Mouse (Mus musculus) kidney, embryonic 14.5 days (tissue): Measurements from ENCODE around the gene Trdmt1. TPM values are rescaled to one million over a fixed set of nuclear protein-coding genes. Genes with fewer than 3 reads are reported as not detected.

ENCODE experiments used
- ATAC-seq: fragments of 200-750 bp; cut with Nextera tagmentation; 2 replicates; pipeline ENCODE4 v1.8.0; 2017; ENCODE audit warnings: moderate number of reproducible peaks, mild to moderate bottlenecking, moderate TSS enrichment, moderate library complexity; ENCODE audit not compliant: low FRiP score, low TSS enrichment
- H3K27ac ChIP-seq: fragments of 300-500 bp; sonication (generic); 2 replicates; pipeline ENCODE4 v1.5.1; 2014; ENCODE audit warnings: low read depth, mild to moderate bottlenecking, low read length, moderate library complexity, mixed read lengths
- H3K27me3 ChIP-seq: fragments of 300-500 bp; sonication (generic); 2 replicates; pipeline ENCODE4 v1.6.1; 2014; ENCODE audit warnings: mild to moderate bottlenecking, low read length; ENCODE audit not compliant: control insufficient read depth, insufficient read depth
- H3K36me3 ChIP-seq: fragments of 300-500 bp; sonication (generic); 2 replicates; pipeline ENCODE4 v1.6.1; 2014; ENCODE audit warnings: low read length, mixed read lengths; ENCODE audit not compliant: control insufficient read depth, insufficient read depth
- H3K4me1 ChIP-seq: fragments of 300-500 bp; sonication (generic); 2 replicates; pipeline ENCODE4 v1.6.1; 2014; ENCODE audit warnings: low read length, mixed read lengths; ENCODE audit not compliant: control insufficient read depth, insufficient read depth
- H3K4me2 ChIP-seq: fragments of 300-500 bp; sonication (generic); replicated peaks from 2 replicates; pipeline ENCODE4 v1.6.1; 2014; ENCODE audit warnings: low read depth, mild to moderate bottlenecking, low read length
- H3K4me3 ChIP-seq: fragments of 300-500 bp; sonication (generic); 2 replicates; pipeline ENCODE4 v1.5.1; 2014; ENCODE audit warnings: mild to moderate bottlenecking, low read length
- H3K9ac ChIP-seq: fragments of 300-500 bp; sonication (generic); 2 replicates; pipeline ENCODE4 v1.6.1; 2014; ENCODE audit warnings: low read depth, mild to moderate bottlenecking, low read length, moderate library complexity
- H3K9me3 ChIP-seq: fragments of 300-500 bp; sonication (generic); 2 replicates; pipeline ENCODE4 v1.6.1; 2016; ENCODE audit warnings: low read length; ENCODE audit not compliant: control insufficient read depth
- WGBS: fragments of 180-500 bp; shearing (Covaris S2); extraction: QIAGEN DNeasy Blood & Tissue Kit; methylation state at CpG from one replicate; pipeline ENCODE4 v1.1.7; 2014; 5-methylcytosine and 5-hydroxymethylcytosine counted together
- polyA plus RNA-seq: library from polyadenylated mRNA; unstranded; fragments of >200 nt; fragmentation: Nextera tagmentation; extraction: Ambion mirVana; gene quantifications from 2 replicates; pipeline ENCODE4 v1.2.1, GENCODE M21; 2014

The Trdmt1 gene
- polyA plus RNA-seq, 1 experiment from 2014 or later, result 12.8 TPM

GRCm38 (mm10) chr2:13538704-13539377 lies 5.6 kb downstream of the Trdmt1 start:
- no peak for ATAC-seq
- Histone ChIP-seq H3K36me3 (no peaks in the 10 kb centered on the region), H3K4me3 (no peak overlapping the region), H3K9me3 (no peaks in the 10 kb centered on the region), H3K27me3 (no peaks in the 10 kb centered on the region), H3K27ac (no peak overlapping the region), H3K9ac (no peak overlapping the region), H3K4me1 (peaks cover 3% of the 10 kb centered on the region; the same call in 1 of the 2 replicates), H3K4me2 (no peak overlapping the region)
- 71% methylated on average over 6 of the region's 6 CpGs for WGBS

- ATAC-seq, result no peak
- H3K36me3 ChIP-seq, result no peaks in the 10 kb centered on the region
- no peak overlapping the region for H3K27ac ChIP-seq
- no peaks in the 10 kb centered on the region for H3K9me3 ChIP-seq
- no peak overlapping the region for H3K9ac ChIP-seq
- H3K4me1 ChIP-seq, result no peaks in the 10 kb centered on the region; the same call in 1 of the 2 replicates
- 83% methylated on average over 2 of the region's 2 CpGs for WGBS
- no peaks in the 10 kb centered on the region for H3K27me3 ChIP-seq
- H3K4me3 ChIP-seq, result no peak overlapping the region
- no peak overlapping the region for H3K4me2 ChIP-seq
Measured at GRCm38 (mm10) chr2:13538258-13538657, 6.2 kb downstream of the Trdmt1 start.

GRCm38 (mm10) chr2:13537733-13538132 lies 6.7 kb downstream of the Trdmt1 start:
- Histone ChIP-seq H3K4me2 (no peak overlapping the region), H3K27me3 (no peaks in the 10 kb centered on the region), H3K4me1 (no peaks in the 10 kb centered on the region), H3K27ac (no peak overlapping the region), H3K36me3 (no peaks in the 10 kb centered on the region), H3K9me3 (no peaks in the 10 kb centered on the region), H3K9ac (no peak overlapping the region), H3K4me3 (no peak overlapping the region)
- 19% methylated on average over 2 of the region's 2 CpGs for WGBS
- ATAC-seq, result no peak

- H3K9ac ChIP-seq, result no peak overlapping the region
- no peaks in the 10 kb centered on the region for H3K4me1 ChIP-seq
- H3K9me3 ChIP-seq, result no peaks in the 10 kb centered on the region
- no peaks in the 10 kb centered on the region for H3K36me3 ChIP-seq
- ATAC-seq, result no peak
- H3K27ac ChIP-seq, result no peak overlapping the region
- no peak overlapping the region for H3K4me2 ChIP-seq
- no peaks in the 10 kb centered on the region for H3K27me3 ChIP-seq
- no peak overlapping the region for H3K4me3 ChIP-seq
Measured at GRCm38 (mm10) chr2:13536747-13537146, 7.7 kb downstream of the Trdmt1 start.

GRCm38 (mm10) chr2:13530639-13531038 lies 13.8 kb downstream of the Trdmt1 start:
- no peak for ATAC-seq
- Histone ChIP-seq H3K9me3 (no peaks in the 10 kb centered on the region), H3K27me3 (no peaks in the 10 kb centered on the region), H3K9ac (no peak overlapping the region), H3K4me1 (no peaks in the 10 kb centered on the region), H3K4me3 (no peak overlapping the region), H3K27ac (no peak overlapping the region), H3K36me3 (no peaks in the 10 kb centered on the region), H3K4me2 (no peak overlapping the region)
- 86% methylated on average over 6 of the region's 6 CpGs for WGBS

- 87% methylated on average over 3 of the region's 3 CpGs for WGBS
- H3K36me3 ChIP-seq, result no peaks in the 10 kb centered on the region
- H3K9me3 ChIP-seq, result no peaks in the 10 kb centered on the region
Measured at GRCm38 (mm10) chr2:13529253-13529933, 15.1 kb downstream of the Trdmt1 start.

GRCm38 (mm10) chr2:13527531-13527930 lies 16.9 kb downstream of the Trdmt1 start:
- H3K4me1 ChIP-seq, result no peaks in the 10 kb centered on the region
- H3K9me3 ChIP-seq, result no peaks in the 10 kb centered on the region
- no peak overlapping the region for H3K4me2 ChIP-seq
- WGBS, result 74% methylated on average over 4 of the region's 4 CpGs
- H3K4me3 ChIP-seq, result no peak overlapping the region
- no peak overlapping the region for H3K9ac ChIP-seq
- no peak overlapping the region for H3K27ac ChIP-seq
- H3K36me3 ChIP-seq, result no peaks in the 10 kb centered on the region
- H3K27me3 ChIP-seq, result no peaks in the 10 kb centered on the region
- ATAC-seq, result no peak

More at GRCm38 (mm10) chr2:13529253-13529933, 15.1 kb downstream of the Trdmt1 start:
- no peak for ATAC-seq
- Histone ChIP-seq H3K4me2 (no peak overlapping the region), H3K27me3 (no peaks in the 10 kb centered on the region), H3K4me1 (no peaks in the 10 kb centered on the region), H3K27ac (no peak overlapping the region), H3K9ac (no peak overlapping the region), H3K4me3 (no peak overlapping the region)

GRCm38 (mm10) chr2:13527125-13527524 lies 17.3 kb downstream of the Trdmt1 start:
- Histone ChIP-seq H3K36me3 (no peaks in the 10 kb centered on the region), H3K9ac (no peak overlapping the region), H3K4me3 (no peak overlapping the region), H3K27ac (no peak overlapping the region), H3K27me3 (no peaks in the 10 kb centered on the region), H3K9me3 (no peaks in the 10 kb centered on the region), H3K4me1 (no peaks in the 10 kb centered on the region), H3K4me2 (no peak overlapping the region)
- no peak for ATAC-seq
- WGBS, result 68% methylated on average over 2 of the region's 2 CpGs

GRCm38 (mm10) chr2:13526205-13526604 lies 18.3 kb downstream of the Trdmt1 start:
- Histone ChIP-seq H3K4me1 (no peaks in the 10 kb centered on the region), H3K27me3 (no peaks in the 10 kb centered on the region), H3K27ac (no peak overlapping the region), H3K36me3 (no peaks in the 10 kb centered on the region), H3K9ac (no peak overlapping the region), H3K4me2 (no peak overlapping the region), H3K9me3 (no peaks in the 10 kb centered on the region), H3K4me3 (no peak overlapping the region)
- no peak for ATAC-seq
- WGBS, result 92% methylated on average over 2 of the region's 2 CpGs
